Mouse (Mus musculus): ENCODE measurements around the gene Tpr. TPM values are rescaled to one million over a fixed set of nuclear protein-coding genes. Genes with fewer than 3 reads are reported as not detected.

Gene Tpr
- 100 to 1,000 TPM in 1 of 2 experiments, 10 to 100 TPM in 1; 94.6 to 106 TPM for total RNA-seq (2021)
- long read RNA-seq, experiment 1, full-length matches to known transcripts, result 21 of 43 reads
- long read RNA-seq, experiment 1, partial matches to known transcripts, result 14 of 43 reads
- long read RNA-seq, experiment 1, other reads (novel, unspliced or antisense), result 8 of 43 reads
- long read RNA-seq, experiment 2, full-length matches to known transcripts, result 13 of 34 reads
- long read RNA-seq, experiment 2, partial matches to known transcripts, result 18 of 34 reads
- long read RNA-seq, experiment 2, other reads (novel, unspliced or antisense), result 3 of 34 reads

DNA sequence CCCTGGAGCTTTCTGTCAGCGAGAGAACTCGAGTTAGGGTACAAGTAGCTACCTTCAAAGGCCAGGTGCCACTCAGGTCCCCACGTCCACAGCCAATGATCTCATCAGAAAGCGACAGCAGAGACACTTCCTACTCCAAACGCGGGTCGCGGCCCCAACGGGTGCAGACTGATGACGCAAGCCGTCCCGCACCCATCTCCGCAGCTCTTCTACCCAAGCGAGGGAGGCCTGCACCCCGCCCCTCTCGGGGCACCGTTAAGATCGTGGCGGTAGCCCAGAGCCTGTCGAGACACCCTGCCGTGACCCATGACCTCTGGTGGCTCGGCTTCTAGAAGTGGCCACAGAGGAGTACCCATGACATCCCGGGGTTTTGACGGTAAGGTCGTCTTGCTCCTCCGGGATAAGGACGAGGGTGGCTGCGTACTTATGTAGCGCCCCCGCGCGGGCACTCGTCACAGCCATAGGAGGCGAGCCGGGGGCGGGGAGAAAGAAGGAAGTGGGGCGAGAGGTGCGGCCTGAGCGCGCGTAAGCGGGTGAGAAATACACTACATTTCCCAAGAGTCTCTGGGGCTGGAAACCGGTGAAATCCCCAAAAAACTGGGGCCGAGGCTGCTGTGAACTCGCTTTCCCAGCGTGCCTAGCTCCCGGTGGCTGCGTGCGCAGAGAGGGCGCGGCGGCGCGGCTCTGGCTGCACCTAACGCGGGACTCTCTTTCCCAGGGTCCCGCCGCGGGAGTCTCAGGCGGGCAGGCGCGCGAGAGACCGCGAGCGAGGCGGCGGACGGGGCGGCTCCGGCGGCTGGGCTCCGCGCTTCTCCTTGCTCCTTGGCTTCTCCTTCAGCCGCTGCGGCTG lies at the start of gene Tpr, which contains the start of gene Odr4:
Tpr (plus strand) TSS at position 201 of the 850 bp plus-strand sequence.
Odr4 (minus strand) TSS at position 443 of the 850 bp plus-strand sequence.
- DNase-seq, result peak; percentile 97

DNA sequence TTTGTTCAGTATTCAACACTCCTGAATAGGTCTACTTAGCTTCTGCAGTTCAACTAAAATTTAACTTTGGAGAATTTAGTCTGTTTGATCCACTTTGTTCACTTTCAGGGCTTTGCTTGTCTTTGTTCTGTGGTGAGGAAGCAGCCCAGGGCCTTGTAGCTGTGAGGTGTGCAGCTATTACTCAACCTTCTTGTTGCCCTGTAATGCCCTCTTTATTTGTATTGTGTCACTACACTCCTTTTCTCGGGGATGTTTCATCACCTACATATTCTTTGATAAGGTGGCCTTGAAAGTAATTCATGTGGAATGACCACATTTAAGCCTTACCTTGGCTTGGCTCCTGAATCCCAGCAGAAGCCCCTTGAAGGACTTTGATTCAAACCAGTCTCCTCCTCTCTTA lies 31.8 kb upstream of the Tpr start:
- no peak for DNase-seq

DNA sequence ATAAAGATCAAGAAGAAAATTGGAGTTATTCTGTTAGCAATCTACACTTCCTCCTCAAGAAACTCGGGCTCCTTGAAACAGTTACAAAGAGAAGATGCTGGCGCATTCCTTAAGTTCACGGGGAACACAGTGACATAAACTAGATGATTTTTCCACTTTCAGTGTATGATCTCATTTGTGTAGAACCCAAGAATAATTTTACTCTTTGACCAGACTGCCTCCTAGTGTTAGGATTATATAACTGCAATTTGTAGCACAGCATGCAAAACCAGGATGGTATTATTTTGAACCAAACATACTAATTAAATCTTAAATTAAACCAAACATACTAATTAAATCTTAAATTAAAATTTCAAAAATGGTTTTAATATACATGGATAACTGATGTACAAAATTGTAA lies 19.7 kb upstream of the Tpr start:
- no peak for DNase-seq

GRCm38 (mm10) chr1:150374247-150374646 lies 18.4 kb upstream of the Tpr start:
- DNase-seq, result no peak

GRCm38 (mm10) chr1:150384138-150384537 lies 8.5 kb upstream of the Tpr start:
- no peak for DNase-seq

DNA sequence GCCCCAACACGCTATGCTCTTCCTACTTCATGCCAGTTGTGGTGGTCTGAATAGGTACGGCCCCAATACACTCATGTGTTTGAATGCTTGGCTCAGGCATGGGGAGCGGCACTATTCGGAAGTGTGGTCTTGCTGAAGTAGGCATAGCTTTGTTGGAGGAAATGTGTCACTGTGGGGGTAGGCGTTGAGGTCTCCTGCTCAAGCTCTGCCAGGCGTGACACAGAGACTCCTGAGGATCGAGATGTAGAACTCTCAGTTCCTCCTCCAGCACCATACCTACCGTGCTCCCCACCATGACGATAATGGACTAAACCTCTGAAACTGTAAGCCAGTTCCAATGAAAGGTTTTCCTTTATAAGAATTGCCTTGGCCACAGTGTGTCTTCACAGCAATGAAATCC lies 5.1 kb upstream of the Tpr start:
- DNase-seq, result no peak

DNA sequence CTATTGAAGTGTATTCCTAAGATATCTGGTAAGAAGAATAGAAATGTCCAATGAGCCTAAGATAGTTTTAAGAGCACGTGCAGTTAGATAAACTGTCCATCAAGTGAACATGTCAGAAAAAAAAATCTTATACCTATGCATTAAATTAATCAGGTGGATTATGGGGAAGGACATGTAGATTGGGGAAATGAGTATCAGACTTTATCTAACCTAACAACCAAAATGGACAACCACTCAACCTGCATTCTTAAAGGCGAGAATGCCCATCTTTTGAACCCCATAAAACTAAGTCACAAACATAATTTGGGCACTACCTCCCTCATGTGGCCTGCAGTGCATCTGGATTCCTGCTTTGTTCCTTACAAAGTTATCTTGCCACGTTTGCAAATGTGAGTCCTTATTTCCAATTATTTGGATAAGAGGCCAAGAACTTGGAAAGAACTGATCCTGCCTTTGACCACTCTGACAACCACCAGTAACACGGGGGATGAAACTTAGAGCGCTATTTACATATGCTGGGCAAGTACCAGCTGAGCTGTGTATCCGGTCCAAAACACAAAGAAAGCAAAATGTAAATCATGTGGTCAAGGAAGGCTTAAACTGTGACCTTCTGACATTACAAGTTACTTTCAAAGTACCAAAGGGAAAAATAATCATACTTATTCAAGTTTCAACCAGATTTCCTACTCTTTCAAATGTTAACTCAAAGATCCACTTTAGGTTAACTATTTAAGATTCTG lies 3.1 kb upstream of the Tpr start:
- DNase-seq, result no peak

- DNase-seq, result no peak
Measured at GRCm38 (mm10) chr1:150391931-150392637, 554 bp upstream of the Tpr start.

- DNase-seq, result no peak
Measured at GRCm38 (mm10) chr1:150393488-150393852, 832 bp downstream of the Tpr start.

DNA sequence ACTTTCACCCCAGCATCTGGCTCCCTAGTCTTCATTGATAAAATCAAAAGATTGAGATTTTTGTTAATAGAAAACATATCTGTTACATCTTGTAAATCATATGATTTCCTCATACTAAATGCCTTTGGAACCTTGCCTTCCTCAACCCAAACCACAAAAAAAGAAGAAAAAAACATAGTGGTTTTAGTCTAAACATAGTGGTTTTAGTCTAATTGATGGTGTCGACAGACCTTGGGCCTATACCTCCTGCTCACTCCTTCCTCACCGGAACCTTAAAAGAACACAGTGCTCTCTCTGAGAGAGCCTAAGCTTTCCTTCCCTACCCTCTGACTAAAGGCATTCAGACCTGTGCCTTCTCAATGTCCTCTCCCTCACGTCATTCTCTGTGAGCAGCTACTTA lies 3.4 kb downstream of the Tpr start:
- DNase-seq, result no peak

DNA sequence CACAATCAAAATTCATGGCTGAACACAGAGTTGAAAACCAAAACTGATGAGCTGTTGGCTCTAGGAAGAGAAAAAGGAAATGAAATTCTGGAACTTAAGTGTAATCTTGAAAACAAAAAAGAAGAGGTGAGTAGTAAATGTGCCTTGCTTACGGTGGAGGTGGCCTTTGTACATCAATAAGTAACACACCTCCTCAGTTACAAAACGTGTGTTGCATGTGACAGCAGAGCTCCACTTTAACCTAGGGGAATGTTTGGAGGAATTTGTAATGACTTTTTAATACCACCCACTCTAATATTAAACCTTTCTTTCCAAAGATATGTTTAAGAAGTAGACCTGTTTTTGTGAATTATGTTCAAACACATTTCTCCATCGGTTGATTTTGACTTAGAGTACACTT lies 11.3 kb downstream of the Tpr start:
- DNase-seq, result no peak

- DNase-seq, result no peak
Measured at GRCm38 (mm10) chr1:150404555-150404954, 11.9 kb downstream of the Tpr start.

DNA sequence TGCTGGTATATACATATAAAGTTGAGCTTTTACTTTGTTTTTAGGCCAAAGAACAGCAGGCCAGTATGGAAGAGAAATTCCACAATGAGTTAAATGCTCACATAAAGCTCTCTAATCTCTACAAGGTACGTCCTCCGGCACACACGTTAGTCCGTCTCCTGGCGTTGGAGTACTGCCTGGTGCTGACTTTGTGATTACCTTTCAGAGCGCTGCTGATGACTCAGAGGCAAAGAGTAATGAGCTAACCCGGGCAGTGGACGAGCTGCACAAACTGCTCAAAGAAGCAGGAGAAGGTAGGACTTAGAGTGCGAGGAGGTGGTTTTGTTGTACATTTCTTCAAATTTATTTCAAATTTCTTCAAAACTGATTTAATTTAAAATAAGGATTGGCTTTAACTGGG lies 14.6 kb downstream of the Tpr start:
- DNase-seq, result no peak

- no peak for DNase-seq
Measured at GRCm38 (mm10) chr1:150409996-150410395, 17.4 kb downstream of the Tpr start.

GRCm38 (mm10) chr1:150416006-150416405 lies 23.4 kb downstream of the Tpr start:
- DNase-seq, result no peak

GRCm38 (mm10) chr1:150418426-150418825 lies 25.8 kb downstream of the Tpr start:
- DNase-seq, result no peak

GRCm38 (mm10) chr1:150425665-150426064 lies 33.0 kb downstream of the Tpr start:
- DNase-seq, result no peak

DNA sequence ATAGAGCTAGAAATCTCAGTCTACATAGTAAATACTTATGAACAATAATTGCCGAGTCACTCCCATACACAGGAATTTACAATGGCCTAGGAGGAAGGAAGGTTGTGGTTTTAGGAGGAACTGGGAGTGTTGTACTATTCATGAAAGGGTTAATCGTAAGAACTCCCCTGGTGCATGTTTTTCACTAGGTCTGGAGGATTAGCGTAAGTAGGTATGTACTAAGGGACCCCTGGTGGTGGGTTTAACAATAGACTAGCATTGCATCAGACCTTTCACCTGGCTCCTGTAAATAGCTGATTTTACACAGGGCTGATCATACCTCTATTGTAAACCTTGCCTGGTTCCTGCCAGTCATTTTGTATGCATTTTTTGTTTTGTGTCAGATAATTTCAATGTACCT lies 33.6 kb downstream of the Tpr start:
- DNase-seq, result no peak

DNA sequence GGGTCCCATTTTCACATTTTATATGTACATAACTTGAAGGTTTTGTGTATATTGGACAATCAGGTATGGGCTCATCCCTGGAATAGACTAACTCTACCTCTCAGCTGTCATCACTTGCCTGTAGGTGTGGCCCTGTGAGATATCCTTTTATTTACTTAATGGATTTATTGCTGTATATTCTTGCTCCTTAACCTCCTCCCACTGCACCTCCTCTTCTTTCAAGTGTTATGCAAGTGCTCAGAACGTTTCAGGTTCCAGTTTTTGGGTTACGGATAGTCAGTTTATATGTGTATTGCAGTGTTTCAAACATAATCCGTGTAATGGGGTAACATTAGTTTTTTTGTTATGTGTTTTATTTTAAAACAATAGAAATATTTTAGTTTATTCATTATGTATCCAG lies 46.0 kb downstream of the Tpr start:
- DNase-seq, result no peak

DNA sequence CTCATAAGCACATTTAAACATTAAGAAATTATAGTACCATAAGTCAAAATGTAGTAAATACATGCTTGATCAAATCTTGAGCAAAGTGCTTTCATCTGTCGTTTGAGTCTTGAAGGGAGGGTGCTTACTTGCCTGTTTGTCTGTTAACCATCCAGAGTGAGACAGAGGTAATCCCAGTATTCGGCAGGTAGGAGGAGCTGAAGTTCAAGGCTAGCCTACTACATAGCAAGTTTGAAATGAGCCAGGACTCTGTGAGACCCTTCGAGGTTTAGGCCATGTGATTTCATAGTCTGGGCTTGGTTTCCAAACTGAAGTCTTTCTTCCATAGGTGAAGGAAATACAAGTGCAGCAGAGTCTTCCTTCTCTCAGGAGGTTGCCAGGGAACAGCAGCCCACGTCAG lies 49.1 kb downstream of the Tpr start:
- DNase-seq, result no peak

DNA sequence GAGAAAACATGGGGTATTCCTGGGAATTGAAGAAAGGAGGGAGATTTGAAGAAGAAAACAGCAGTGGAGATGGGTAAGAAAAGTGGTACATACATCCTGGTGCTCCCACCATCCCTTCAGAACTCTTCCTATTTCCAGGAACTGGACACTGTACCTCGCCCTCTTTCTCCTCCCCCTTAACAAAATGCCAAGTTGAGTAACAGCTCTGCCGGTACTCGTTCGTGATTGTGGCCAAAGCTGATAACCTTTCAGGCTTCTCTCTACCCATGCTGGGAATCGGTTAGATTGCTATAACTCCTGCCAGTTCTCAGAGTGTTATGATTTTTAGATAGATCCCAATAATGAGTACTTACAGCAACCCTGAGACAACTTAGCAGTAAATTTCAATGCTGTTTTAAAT lies 66.3 kb downstream of the Tpr start:
- no peak for DNase-seq

DNA sequence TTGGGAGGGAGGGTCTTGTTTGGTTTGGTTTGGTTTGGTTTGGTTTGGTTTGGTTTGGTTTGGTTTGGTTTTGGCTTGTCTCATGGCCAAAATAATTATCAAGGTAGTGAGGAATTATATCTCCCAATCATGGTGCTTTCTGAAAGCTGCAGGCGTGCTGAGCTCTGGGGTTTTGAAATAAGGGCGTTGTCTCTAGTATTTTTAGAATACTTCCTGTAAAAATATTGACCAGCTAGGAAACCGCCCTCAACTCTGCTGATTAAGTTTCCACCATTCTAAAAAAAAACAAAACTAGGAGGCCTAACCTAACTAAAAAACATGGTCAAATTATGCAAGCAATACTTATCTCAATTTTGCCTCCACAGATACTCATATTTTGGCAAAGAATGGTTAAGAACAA lies 67.0 kb downstream of the Tpr start:
- DNase-seq, result no peak
